Mouse (Mus musculus): ENCODE measurements around the gene Spag7.

The Spag7 gene

DNA sequence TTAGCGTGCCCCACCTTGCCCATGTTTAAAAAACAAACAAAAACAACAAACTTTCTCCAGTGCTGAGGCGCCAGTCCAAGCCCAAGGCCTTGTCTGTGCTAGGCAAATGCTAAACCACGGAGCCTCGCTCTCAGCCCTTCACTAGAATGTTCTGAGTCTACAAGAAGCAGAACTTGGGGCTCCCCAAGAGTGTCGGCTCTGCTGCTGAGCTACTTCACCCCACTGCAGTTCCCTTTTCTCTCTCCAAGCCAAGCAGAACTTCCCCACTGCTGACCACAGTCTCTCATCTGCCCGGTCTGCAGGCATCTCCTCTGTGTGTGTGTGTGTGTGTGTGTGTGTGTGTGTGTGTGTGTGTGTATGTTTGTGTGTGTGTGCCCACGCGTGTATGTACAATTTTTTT, 10.7 kb upstream of the Spag7 start:
- DNase-seq = no peak

DNA sequence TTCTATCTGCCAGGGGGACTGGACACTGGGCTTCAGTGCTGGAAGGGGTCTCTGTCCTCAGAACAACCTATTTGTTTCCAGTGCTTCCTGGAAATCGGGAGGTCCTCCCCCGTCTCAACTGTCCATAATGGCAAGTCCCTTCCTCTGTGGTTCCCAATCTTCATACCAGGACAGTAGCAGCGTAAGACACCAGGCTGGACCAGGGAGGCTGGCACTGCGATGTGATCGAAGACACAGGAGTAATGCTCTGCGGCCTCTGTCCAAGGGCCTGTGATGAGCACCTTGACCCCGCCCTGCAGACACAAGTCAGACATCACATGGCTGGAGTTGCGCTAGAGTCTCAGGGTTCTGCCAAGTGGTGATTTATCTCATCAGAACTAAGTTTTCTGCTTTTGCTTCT, 10.1 kb upstream of the Spag7 start:
- DNase-seq = no peak

DNA sequence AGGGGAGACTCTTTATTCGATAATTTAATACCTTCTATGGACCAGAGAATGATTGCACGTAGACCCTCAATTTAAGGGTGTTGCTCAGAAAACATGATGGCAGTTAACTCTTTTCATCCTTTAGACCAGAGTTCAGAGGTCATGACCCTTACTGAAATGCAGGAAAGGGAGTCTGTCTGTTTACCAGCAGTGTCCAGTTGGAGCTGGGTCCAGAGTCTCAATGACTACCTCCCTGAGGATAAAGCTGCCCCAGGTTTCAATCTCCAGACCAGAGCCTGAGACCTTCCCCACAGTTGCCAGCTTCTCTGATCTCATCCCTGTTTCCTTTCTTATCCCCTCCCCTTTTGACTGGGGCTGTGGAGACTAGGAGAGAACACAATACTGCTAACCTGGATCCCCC, 9.4 kb upstream of the Spag7 start:
- no peak for DNase-seq

DNA sequence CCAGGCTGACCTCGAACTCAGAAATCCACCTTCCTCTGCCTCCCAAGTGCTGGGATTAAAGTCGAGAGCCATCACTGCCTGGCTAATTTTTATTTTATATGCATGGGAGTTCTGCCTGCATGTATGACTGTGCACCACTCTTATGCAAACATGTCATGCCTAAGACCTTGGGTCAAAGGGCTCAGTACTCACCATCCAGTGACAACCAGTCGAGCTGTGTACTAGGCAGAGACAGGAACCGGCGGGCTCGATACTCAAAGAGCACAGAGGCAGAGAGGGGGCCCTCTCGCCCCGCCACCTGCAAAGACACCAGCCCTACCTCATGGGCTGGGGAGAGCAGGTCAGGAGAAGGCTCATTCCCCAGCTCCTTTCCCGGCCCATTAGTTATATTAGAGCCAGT, 8.9 kb upstream of the Spag7 start:
- DNase-seq = no peak

DNA sequence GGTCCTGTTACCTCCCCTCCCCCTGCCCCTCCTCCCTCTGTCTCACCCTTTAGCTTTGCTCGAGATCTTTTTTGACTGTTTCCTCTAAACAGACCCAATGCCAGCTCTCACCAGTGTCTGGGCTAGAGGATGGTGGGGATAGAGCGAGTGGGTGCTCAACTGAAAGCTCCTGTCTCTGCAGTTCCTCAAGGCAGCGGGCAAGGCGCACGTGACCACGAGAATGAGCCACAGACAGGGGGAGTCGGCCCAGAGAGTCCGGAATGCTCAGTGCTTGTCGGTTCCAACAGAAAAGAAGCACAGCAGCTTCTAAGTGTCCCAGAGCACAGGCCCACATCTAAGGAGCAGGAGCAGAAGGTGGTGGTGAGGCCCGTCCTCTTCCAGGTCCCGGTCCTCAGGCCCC, 5.3 kb upstream of the Spag7 start:
- DNase-seq = no peak

DNA sequence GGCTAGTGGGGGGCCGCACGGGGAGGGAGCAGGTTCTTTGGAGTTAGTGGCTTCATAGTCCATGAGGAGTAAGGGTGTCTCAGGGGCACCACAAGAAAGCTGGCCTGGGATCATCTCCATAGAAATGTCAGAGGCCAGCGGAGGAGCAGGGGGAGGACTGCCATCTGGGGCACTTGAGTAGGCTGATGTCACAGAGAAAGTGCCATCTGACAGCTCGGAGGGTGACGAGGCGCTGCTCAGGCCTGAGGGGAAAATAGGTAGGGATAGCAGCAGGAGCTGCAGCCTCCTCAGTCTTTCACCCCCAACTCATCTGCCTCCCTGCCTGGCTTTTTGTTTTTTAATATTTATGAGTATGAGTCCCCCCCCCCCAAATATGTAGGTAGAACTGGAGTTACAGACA, 4.8 kb upstream of the Spag7 start:
- DNase-seq = no peak

DNA sequence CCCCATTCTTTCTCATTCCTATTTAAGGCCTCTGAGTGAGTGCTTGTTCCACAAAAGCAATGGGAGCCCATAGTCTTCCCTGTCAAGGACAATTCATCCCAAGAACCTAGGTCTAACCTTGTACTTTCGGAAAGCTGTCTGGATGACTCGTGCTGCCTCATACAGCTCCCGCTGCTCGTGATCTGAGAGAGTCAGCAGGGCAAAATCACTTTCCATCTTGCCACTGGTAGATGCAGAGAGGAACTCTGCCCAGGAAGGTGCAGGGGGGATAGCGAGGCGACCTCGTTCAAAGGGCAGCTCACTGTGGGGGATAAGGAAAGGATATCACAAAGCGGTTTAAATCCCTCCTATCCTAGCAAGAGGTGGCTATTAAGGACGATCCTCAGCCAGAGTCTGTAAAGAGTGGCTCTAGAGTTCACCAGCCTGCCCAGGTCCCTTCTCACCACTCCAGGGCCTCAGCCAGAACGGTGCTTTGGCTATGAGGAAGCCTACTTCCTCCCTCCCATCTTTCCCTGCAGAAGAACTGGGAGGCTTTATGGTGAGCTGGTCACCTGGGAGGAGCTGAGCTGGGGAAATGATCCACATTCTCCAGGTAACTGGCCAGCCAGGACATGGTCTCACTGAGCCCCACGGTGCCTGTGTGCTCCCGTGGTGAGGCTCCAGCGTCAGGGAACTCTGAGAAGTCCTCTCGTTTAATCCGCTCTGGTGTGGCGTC, 2.3 kb upstream of the Spag7 start:
- DNase-seq = no peak

DNA sequence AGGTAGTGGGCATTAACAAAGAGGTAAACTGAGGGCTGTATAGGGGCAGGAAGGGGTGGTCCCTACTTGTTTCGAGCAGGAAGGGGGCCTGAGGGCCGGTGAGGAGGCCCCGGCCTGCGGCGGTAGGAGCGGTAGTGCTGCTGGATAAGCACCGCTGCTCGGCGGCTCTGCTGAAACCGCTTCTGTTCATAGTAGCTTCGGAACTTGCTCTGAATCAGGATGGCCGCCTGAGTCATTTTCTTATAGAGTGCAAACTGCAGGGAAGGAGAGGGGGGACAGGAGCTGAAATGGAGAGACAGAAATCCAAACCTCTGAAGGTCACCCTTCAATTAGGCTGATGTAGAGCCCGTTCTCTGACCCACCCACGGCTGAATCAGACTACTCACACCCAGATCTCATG, 1.3 kb upstream of the Spag7 start:
- no peak for DNase-seq

DNA sequence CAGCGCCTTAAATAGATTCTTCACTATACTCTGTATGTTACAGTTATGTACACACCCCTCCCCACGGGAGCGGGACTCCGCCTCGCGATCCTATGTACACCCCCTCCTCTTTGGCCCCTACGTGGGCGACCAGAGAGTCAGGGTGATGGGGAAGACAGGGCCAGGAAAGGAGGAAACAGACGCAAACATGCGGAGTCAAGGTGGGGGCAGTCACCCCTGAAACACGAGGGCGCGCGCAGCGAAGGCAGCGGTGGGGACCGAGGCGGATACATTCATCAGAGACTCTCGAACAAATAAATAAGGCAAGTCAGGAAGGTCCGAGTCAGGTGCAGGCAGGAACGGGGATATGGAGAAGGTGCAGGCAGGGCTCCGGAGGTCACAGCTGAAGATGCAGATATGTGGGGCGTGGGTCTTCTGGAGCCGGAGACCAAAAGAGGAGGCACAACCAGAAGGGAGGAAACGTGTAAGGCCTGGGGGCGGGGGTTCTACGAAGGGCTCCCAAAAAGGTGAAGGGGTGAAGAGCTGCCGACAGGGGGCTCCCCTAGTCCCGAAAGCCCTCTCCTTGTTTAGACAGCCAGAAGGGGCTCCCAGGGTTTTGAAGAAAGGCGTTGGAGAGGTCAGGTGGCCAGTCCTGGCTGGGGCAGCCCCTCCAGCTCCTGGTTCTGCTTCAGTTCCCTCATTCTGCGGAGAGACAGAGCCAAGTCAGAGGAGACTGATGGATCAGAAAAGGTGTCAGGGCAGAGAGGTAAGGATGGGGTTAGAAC, 548 bp upstream of the Spag7 start:
- DNase-seq = peak; percentile 84 to 91

DNA sequence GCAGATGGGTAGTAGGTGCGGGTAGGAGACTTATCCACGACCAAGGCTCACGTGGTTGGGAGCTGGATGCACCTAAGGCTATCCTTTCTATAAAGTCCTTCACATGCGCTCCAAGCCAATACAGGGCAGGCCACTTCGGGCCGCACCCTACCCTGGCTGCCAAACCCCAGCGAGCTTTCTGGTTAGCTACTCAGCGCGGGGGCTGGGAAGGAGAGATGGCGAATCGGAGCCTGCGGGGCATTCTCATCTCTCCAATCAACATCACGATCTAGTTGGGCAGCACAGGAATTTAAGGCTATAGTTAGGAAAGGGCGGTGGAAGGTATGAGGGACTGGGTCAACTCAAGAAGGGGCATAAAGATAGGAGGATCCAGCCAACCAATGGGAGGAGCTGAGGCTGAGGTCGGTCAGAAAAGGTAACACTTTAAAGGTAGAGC, 863 bp downstream of the Spag7 start:
- DNase-seq = no peak

DNA sequence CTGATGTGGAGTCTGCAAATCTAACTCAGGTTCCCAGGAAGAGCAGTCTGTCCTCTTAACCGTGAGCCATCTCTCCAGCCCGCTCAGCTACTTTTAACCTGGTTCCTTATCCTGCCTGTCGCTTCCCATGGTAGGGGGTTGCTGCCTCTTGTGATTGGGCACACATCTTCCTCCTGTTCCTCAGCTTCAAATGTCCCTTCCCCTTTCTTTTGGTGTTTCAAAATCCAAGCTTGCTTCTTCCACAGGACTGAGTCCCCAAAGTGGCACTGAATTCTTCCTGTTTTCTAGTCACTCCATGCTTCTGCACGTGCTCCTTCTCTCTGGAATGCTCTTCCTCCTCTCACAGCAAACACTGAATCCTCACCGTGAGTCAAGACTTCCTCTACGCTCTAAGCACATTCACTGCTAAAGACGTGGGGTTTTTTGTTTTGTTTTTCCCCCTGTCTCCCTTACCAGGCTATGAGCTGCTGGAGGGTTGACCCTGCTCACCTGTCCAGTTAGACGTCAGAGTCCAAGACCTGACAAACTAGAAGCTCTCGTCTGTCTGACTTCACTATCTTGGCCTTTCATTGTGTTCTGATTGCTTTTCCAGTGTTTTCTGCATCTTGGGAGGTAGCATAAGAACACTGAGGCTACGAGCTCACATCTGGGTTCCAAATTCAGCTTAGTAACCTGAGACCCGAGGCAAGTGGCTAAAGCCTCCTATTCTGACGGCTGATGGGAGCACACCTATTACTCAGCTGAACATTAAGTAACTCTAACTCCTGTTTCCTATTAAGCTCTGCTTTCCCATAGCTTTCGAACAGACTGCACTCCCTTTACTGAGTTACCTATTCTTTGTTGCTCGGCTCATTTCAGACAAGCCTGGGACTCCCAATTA, 1.7 kb downstream of the Spag7 start:
- DNase-seq = no peak

DNA sequence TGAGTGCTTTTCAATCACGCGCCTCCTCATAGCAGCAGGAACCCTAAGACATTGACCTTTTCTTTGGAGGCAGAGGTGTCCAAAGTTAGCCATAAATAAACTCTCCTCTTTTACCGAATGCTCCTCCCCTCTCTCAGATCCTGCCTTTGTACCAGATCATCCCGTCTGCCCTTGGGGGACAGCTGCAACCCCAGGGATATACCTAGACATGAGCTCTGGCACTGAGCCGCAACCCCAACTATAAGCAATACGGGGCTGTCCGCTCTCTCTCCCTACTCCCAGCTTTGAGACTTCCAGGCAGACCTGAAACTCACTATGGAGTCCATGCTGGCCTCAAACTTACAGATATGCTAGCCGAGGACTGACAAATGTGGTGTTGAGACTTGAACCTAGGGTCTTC, 2.5 kb downstream of the Spag7 start:
- DNase-seq = no peak

DNA sequence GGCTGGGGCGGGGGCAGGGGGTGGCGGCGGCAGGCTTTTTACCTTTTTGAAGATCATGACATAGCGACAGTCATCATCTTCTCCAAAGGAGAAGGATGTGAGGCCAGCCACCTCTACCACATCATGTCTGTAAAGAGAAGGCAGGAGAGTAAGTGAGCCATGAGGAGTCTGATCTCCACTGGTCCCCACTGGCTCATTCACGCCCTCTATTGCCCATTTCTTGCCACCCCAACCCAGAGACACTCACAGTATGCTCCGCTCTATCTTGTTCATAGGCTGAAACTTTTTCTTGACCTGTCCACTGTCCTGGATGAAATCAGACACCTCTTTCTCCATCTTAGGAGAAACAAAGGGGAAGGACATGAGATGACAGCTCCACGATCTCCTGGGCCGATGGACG, 4.5 kb downstream of the Spag7 start:
- DNase-seq = no peak

DNA sequence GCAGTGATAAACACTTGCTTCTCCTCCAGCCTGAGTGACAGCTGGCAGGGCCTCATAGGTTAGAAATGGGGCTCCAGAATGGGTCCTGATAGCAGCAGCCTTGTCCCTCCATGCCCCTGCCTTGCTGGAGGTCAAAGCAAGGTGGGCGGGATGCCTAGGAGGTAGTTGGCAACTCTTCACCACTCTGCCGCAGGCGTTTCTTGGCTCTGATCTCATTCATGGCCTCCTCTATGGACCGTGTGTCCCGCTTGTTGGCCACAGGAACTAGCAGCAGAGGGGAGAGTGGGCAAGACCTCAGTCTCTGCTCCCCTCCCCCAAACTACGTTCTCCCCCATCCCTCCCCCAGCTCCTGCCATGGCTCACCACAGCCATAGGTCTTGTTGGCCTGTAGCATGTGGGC, 5.3 kb downstream of the Spag7 start:
- no peak for DNase-seq

DNA sequence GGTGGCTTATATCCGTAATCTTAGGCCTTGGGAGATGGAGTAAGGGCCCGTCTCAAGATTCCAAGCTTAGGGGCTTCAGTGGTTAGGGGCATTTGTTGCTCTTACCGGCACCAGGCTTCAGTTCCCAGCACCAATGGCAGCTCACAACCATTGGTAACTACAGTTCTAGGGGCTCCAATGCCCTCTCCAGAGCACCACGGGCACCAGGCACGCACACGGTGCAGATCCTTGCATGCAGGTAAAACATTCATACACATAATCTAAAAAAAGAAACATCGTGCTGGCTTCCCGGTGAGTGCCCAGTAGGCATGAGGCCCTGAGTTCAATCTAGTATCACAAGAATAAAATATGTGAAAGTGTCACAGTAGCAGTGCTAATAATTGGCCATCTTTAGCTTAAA, 6.1 kb downstream of the Spag7 start:
- no peak for DNase-seq

DNA sequence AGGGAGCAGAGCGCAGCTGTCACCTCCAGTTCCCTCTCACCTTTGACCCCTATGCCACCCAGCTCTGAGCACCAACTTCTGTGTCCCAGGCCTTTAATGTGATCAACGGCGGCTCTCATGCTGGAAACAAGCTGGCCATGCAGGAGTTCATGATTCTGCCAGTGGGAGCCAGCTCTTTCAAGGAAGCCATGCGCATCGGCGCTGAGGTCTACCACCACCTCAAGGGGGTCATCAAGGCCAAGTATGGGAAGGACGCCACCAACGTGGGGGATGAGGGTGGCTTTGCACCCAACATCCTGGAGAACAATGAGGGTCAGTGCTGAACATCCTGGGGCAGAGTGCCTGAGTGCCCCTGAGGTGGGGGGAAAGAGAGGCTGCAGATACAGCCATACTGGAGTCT, 8.6 kb downstream of the Spag7 start:
- no peak for DNase-seq

DNA sequence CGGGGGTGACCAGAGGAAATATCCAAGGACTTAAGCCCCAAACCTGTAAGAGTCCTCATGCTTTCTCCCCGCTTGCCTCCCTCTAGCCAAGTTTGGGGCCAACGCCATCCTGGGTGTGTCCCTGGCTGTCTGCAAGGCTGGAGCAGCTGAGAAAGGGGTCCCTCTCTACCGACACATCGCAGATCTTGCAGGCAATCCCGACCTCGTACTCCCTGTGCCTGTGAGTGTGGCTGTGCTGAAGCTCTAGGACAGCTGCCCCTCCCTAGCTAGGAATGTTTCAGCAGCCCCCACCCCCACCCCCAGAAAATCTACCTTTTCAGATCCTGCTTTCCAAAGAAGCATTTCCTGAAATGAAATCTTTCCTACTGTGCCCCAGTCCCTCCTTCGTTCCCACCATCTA, 10.3 kb downstream of the Spag7 start:
- DNase-seq = no peak

DNA sequence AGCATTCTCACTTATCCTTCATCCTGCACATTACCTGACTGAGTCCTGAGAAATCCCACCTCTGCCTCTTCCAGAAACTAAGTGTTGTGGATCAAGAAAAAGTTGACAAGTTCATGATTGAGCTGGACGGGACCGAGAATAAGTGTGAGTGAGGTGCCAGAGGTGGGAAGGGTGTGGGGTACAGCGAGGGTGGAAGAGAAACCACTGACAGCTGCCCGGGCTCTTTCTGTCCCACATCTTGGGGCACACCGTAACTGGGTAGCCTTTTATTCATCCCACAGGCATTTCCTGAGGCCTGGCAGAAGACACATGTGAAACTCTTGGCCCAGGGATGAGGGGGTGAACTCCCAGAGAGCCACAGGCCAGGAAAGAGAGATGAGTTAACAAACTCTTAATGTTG, 10.7 kb downstream of the Spag7 start:
- no peak for DNase-seq

DNA sequence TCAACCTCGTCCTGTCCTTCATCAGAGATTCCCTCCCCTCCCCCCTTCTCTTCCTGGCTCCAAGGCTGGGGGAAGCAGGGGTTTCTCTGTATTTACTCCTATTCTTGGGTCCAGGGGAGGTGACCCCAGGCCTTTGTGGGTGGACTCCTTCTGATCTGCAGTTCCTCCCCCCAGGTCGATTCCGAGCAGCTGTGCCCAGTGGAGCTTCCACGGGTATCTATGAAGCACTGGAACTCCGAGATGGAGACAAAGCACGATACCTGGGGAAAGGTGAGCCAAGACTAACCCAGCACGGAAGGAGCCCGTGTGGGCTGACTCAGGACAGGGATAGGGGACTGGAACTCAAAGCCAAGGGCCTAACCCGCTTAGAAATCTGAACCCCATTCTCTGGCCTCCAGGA, 11.2 kb downstream of the Spag7 start:
- DNase-seq = no peak

DNA sequence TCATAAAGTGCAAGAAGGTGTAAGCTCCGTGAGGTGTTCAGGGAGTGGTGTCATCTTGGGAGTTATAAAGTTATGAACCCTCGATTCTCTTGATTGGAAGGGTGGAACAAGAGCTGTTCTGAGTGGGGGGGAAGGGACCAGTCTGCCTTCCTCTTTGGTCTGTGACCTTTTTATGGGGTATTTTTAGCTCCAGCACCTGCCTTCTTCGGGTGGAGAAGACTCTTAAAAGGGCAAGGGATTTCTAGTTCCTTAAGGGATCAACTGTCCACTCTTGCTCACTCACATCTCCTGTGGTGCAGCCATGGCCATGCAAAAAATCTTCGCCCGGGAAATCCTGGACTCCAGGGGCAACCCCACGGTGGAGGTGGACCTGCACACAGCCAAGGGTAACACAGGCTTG, 11.6 kb downstream of the Spag7 start:
- no peak for DNase-seq

DNA sequence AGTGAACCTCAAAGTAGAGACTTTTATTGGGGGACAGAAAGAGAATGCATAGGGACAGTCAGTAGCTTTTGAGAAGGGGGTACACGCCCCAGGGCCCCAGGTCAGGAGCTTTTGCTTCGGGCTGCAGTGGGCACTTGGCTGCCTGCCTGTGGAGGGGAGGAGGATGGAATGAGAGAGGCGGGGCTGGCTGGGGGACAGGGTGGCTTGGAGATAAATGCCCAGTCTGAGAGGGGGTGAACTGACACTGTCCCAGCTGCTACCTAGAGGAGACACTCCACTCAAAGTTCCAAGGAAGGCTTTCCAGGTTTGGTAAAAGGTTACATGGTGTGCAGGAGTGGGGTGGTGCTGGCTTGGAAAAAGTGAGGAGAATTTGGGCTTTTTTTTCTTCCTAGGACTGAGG, 12.3 kb downstream of the Spag7 start, which contains the start of gene Eno3:
TSS of gene Eno3 (plus strand) at position 239 of the 400 bp plus-strand sequence.
- DNase-seq = no peak

DNA sequence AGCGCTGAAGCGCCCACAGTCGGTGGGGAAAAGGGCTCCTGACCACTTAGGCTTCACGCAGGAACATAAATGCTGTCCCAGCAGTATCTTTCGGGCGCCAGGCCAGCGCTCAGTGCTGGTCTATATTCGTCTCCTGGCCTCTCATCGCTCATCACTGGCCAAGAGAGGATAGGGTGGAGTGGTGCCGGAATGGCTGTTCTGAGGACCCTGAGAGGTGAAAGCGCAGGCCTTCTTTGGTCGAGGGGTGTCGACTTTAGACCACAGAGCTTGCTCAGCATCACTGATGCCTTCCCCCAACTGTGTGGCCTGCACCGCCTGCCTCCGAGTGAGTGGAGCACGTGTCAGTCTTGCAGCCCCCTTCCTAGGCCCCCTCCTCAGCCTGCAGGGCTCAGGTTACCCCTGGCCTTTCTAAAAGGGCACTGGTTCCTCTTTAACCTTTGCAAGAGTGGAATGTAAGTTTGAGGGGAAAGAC, 12.7 kb downstream of the Spag7 start:
- DNase-seq = no peak
